Mouse (Mus musculus) gastrocnemius, adult 18-20 months (tissue): ENCODE results near the gene Mfsd2a. TPM values are rescaled to one million over a fixed set of nuclear protein-coding genes. Genes with fewer than 3 reads are reported as not detected.

Experiments used
- DNase-seq: peaks from one replicate; pipeline ENCODE4 v3.0.0; 2021; ENCODE audit warnings: low spot score
- total RNA-seq, 2 experiments: library from RNA; stranded (reverse); gene quantifications; 2 replicates each; pipeline ENCODE4 v1.2.3; 2021

Mfsd2a gene
- total RNA-seq, 2 experiments from 2014 or later, result 0.39 to 0.81 TPM

GRCm38 (mm10) chr4:122979826-122980225 lies 18.8 kb upstream of the Mfsd2a start:
- DNase-seq, result no peak

- no peak for DNase-seq
These were observed 17.9 kb upstream of the Mfsd2a start for GRCm38 (mm10) chr4:122978850-122979249.

- DNase-seq, result no peak
These were observed 15.9 kb upstream of the Mfsd2a start for GRCm38 (mm10) chr4:122976885-122977284.

GRCm38 (mm10) chr4:122974976-122975520 lies 14.1 kb upstream of the Mfsd2a start:
- DNase-seq, result no peak

- no peak for DNase-seq
These were observed 11.1 kb upstream of the Mfsd2a start for GRCm38 (mm10) chr4:122972056-122972455.

- DNase-seq, result no peak
These were observed 10.7 kb upstream of the Mfsd2a start for GRCm38 (mm10) chr4:122971646-122972045.

- DNase-seq, result no peak
These were observed 10.2 kb upstream of the Mfsd2a start for GRCm38 (mm10) chr4:122971191-122971590.

- no peak for DNase-seq
These were observed 7.1 kb upstream of the Mfsd2a start for GRCm38 (mm10) chr4:122968106-122968505.

GRCm38 (mm10) chr4:122962751-122963150 lies 1.8 kb upstream of the Mfsd2a start:
- no peak for DNase-seq

GRCm38 (mm10) chr4:122961589-122961988 lies 601 bp upstream of the Mfsd2a start:
- DNase-seq, result no peak

- no peak for DNase-seq
These were observed 478 bp downstream of the Mfsd2a start for GRCm38 (mm10) chr4:122960321-122961099.

- DNase-seq, result no peak
These were observed 1.2 kb downstream of the Mfsd2a start for GRCm38 (mm10) chr4:122959816-122960215.

GRCm38 (mm10) chr4:122958491-122959031 lies 2.4 kb downstream of the Mfsd2a start:
- no peak for DNase-seq

- no peak for DNase-seq
These were observed 4.7 kb downstream of the Mfsd2a start for GRCm38 (mm10) chr4:122956301-122956700.

GRCm38 (mm10) chr4:122955412-122956136 lies 5.4 kb downstream of the Mfsd2a start:
- peak; percentile 24 for DNase-seq

GRCm38 (mm10) chr4:122954680-122955411 lies 6.1 kb downstream of the Mfsd2a start:
- no peak for DNase-seq

- no peak for DNase-seq
These were observed 11.9 kb downstream of the Mfsd2a start for GRCm38 (mm10) chr4:122949096-122949495.

GRCm38 (mm10) chr4:122947223-122947622 lies 13.8 kb downstream of the Mfsd2a start:
- DNase-seq, result no peak

GRCm38 (mm10) chr4:122944408-122944807 lies 16.6 kb downstream of the Mfsd2a start:
- no peak for DNase-seq

GRCm38 (mm10) chr4:122939048-122939796 lies 21.8 kb downstream of the Mfsd2a start:
- no peak for DNase-seq

GRCm38 (mm10) chr4:122937489-122937888 lies 23.5 kb downstream of the Mfsd2a start:
- DNase-seq, result peak; percentile 25
